Mouse (Mus musculus): ENCODE measurements around the gene Hmgxb4. TPM values are rescaled to one million over a fixed set of nuclear protein-coding genes. Genes with fewer than 3 reads are reported as not detected.

Gene Hmgxb4
- total and polyA plus RNA-seq, 3 experiments = 21.8 to 32.6 TPM; not detected in 1

DNA sequence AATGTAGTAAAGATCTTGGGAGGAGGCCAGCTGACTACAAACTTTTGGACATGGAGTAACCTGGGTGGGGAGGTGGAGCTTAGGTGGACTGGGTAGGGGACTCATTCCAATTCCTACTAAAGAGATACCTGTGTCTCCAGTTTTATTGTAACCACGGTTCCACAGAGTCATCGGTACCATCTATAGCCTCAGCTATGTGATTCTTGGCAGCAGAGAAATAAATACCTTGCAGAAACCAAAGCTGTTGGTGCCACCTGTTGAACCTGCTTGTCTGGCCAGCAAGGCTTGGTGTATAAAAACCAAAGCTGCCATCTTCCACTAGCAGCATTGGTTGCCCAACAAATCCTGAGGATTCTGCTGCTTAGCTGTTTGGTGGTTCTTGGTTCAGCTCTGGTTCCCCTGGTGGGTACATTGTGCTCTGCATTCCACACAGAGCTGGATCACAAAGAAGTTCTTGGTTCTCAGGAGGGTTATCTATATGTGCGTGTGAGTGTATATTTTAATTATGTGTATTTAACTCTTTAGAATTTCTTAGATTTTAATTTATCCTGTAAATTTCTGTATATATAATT, 37.4 kb downstream of the Hmgxb4 start:
- peaks cover 11 to 19% of the 10 kb centered on the region in 2 experiments for H3K36me3 ChIP-seq (ENCODE audit: control insufficient read depth in 1 of 2, insufficient read depth in 2 of 2, low read length in 2 of 2)
- no peak for TF ChIP-seq POLR2AphosphoS5 (IDR thresholded peaks at IDR 0.05; ENCODE audit: borderline replicate concordance, low read depth, low read length)

DNA sequence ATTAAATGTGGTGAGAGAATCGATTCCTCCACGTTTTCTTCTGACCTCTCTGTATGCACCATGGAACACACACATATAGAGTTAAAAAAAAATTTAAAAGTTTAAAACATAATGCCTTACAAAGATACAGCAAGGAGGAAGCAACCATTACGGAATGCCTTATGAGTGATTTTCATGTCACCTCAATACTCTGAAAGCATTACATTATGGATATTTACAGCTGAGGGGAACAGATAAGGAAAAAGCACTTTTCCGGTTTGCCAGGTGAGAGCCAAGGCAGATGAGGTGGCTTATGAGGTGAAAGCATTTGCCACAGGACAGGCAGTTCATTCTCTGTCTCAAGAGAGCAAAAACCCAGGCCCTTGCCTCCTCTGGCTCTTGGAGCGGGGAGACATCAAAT, 39.8 kb downstream of the Hmgxb4 start:
- Histone ChIP-seq H3K4me1 (ENCODE audit: control insufficient read depth in 1 of 2, insufficient read depth in 2 of 2, low read length in 2 of 2) (peaks cover 3 to 14% of the 10 kb centered on the region in 2 experiments; a peak in 3 of 4 replicates), H3K27me3 (ENCODE audit: control insufficient read depth in 1 of 2, insufficient read depth in 2 of 2, low read length in 2 of 2) (no peaks in the 10 kb centered on the region), H3K9me3 (replicated peaks; ENCODE audit: insufficient read depth, low read length) (no peaks in the 10 kb centered on the region), H3K79me2 (ENCODE audit: control insufficient read depth, insufficient read depth, low read length, poor library complexity) (peaks cover 3% of the 10 kb centered on the region; the same call in 1 of the 2 replicates), H3K9ac (ENCODE audit: control insufficient read depth, low read depth, low read length, poor library complexity, severe bottlenecking) (peak overlapping the region; percentile 70), H3K36me3 (ENCODE audit: control insufficient read depth in 1 of 2, insufficient read depth in 2 of 2, low read length in 2 of 2) (peaks cover 3 to 18% of the 10 kb centered on the region in 2 experiments), H3K27ac (ENCODE audit: control insufficient read depth, low read depth, low read length) (peak overlapping the region; percentile 71), H3K4me3 (ENCODE audit: control insufficient read depth in 1 of 2, insufficient read depth in 1 of 2, low read depth in 2 of 2, low read length in 2 of 2) (peak overlapping the region; percentile 39 to 65)
- no peak for DNase-seq (ENCODE audit: low read depth, low spot score)
- no peak for TF ChIP-seq CTCF (IDR thresholded peaks at IDR 0.05 in 2 of 3, conservative IDR thresholded peaks at IDR 0.05 in 1 of 3; ENCODE audit: control insufficient read depth in 1 of 3, insufficient read depth in 1 of 3, low read depth in 2 of 3, low read length in 3 of 3, poor library complexity in 1 of 3, severe bottlenecking in 1 of 3)
- peak; percentile 35 for TF ChIP-seq TAL1 (IDR thresholded peaks at IDR 0.05; ENCODE audit: low read length)
- TF ChIP-seq BHLHE40 (IDR thresholded peaks at IDR 0.05; ENCODE audit: borderline replicate concordance, low read depth, low read length) = peak; percentile 6; the same call in 1 of the 2 replicates
- peak; percentile 86 for TF ChIP-seq ETS1 (IDR thresholded peaks at IDR 0.05; ENCODE audit: low read depth, low read length)
- no peak for TF ChIP-seq ZKSCAN1 (IDR thresholded peaks at IDR 0.05; ENCODE audit: low read depth, low read length)
- peak; percentile 58 for TF ChIP-seq GATA1 (IDR thresholded peaks at IDR 0.05; ENCODE audit: low read depth, low read length)
- peak; percentile 32; the same call in 1 of the 2 replicates for TF ChIP-seq TCF12 (IDR thresholded peaks at IDR 0.05; ENCODE audit: low read depth, low read length)
- no peak for TF ChIP-seq POLR2AphosphoS5 (IDR thresholded peaks at IDR 0.05; ENCODE audit: borderline replicate concordance, low read depth, low read length)
- TF ChIP-seq EP300 (IDR thresholded peaks at IDR 0.05; ENCODE audit: low read depth in 1 of 2, low read length in 2 of 2) = peak in 1 of 2 experiments; percentile 55; a peak in 3 of 4 replicates
- TF ChIP-seq ZMIZ1 (IDR thresholded peaks at IDR 0.05; ENCODE audit: low read depth, low read length) = no peak

More for the DNA sequence above, 37.4 kb downstream of the Hmgxb4 start:
- H3K4me3 ChIP-seq (ENCODE audit: control insufficient read depth in 1 of 2, insufficient read depth in 1 of 2, low read depth in 2 of 2, low read length in 2 of 2) = no peak overlapping the region
- H3K27ac ChIP-seq (ENCODE audit: control insufficient read depth, low read depth, low read length) = no peak overlapping the region
- no peak overlapping the region for H3K9ac ChIP-seq (ENCODE audit: control insufficient read depth, low read depth, low read length, poor library complexity, severe bottlenecking)
- no peaks in the 10 kb centered on the region for H3K9me3 ChIP-seq (replicated peaks; ENCODE audit: insufficient read depth, low read length)
- H3K27me3 ChIP-seq (ENCODE audit: control insufficient read depth in 1 of 2, insufficient read depth in 2 of 2, low read length in 2 of 2) = no peaks in the 10 kb centered on the region
- DNase-seq (ENCODE audit: low read depth, low spot score) = peak; percentile 21
- H3K79me2 ChIP-seq (ENCODE audit: control insufficient read depth, insufficient read depth, low read length, poor library complexity) = peaks cover 3% of the 10 kb centered on the region; the same call in 1 of the 2 replicates
- peaks cover 3 to 14% of the 10 kb centered on the region in 2 experiments; a peak in 3 of 4 replicates for H3K4me1 ChIP-seq (ENCODE audit: control insufficient read depth in 1 of 2, insufficient read depth in 2 of 2, low read length in 2 of 2)

GRCm38 (mm10) chr8:75033511-75034243, 40.5 kb downstream of the Hmgxb4 start, which contains the start of gene Tom1:
Tom1 (plus strand) TSS chr8:75033705.
- Histone ChIP-seq H3K79me2 (ENCODE audit: control insufficient read depth, insufficient read depth, low read length, poor library complexity) (peaks cover 3% of the 10 kb centered on the region; the same call in 1 of the 2 replicates), H3K4me1 (ENCODE audit: control insufficient read depth in 1 of 2, insufficient read depth in 2 of 2, low read length in 2 of 2) (peaks cover 3 to 9% of the 10 kb centered on the region in 2 experiments; a peak in 3 of 4 replicates), H3K4me3 (ENCODE audit: control insufficient read depth in 1 of 2, insufficient read depth in 1 of 2, low read depth in 2 of 2, low read length in 2 of 2) (peak within 1 kb of the TSS; percentile 64 to 74), H3K9me3 (replicated peaks; ENCODE audit: insufficient read depth, low read length) (no peaks in the 10 kb centered on the region), H3K27ac (ENCODE audit: control insufficient read depth, low read depth, low read length) (peak within 1 kb of the TSS; percentile 71), H3K9ac (ENCODE audit: control insufficient read depth, low read depth, low read length, poor library complexity, severe bottlenecking) (peak within 1 kb of the TSS; percentile 76), H3K36me3 (ENCODE audit: control insufficient read depth in 1 of 2, insufficient read depth in 2 of 2, low read length in 2 of 2) (peaks cover 2 to 16% of the 10 kb centered on the region in 2 experiments), H3K27me3 (ENCODE audit: control insufficient read depth in 1 of 2, insufficient read depth in 2 of 2, low read length in 2 of 2) (no peaks in the 10 kb centered on the region)
- peak; percentile 98 for DNase-seq (ENCODE audit: low read depth, low spot score)
- TF ChIP-seq MEF2A (IDR thresholded peaks at IDR 0.05; ENCODE audit: extremely low read depth, insufficient replicate concordance, low read depth, low read length, poor library complexity, severe bottlenecking) (no peak), SMC3 (IDR thresholded peaks at IDR 0.05; ENCODE audit: low read depth, low read length) (no peak), NELFE (IDR thresholded peaks at IDR 0.05; ENCODE audit: low read depth, low read length) (peak; percentile 62), TBP (IDR thresholded peaks at IDR 0.05; ENCODE audit: low read depth, low read length) (peak; percentile 52; the same call in 1 of the 2 replicates), E2F4 (IDR thresholded peaks at IDR 0.05; ENCODE audit: borderline replicate concordance, low read depth, low read length) (no peak), MXI1 (IDR thresholded peaks at IDR 0.05; ENCODE audit: low read depth, low read length) (peak; percentile 88), POLR2AphosphoS2 (IDR thresholded peaks at IDR 0.05; ENCODE audit: low read length) (peak; percentile 75), NRF1 (IDR thresholded peaks at IDR 0.05; ENCODE audit: insufficient read depth, low read depth, low read length, poor library complexity, severe bottlenecking) (peak; percentile 42; the same call in 1 of the 2 replicates), MAZ (IDR thresholded peaks at IDR 0.05; ENCODE audit: low read depth, low read length) (peak; percentile 64; the same call in 1 of the 2 replicates), RCOR1 (IDR thresholded peaks at IDR 0.05; ENCODE audit: low read depth, low read length) (no peak), TCF12 (IDR thresholded peaks at IDR 0.05; ENCODE audit: low read depth, low read length) (peak; percentile 35; the same call in 1 of the 2 replicates), MYC (IDR thresholded peaks at IDR 0.05; ENCODE audit: low read depth, low read length) (no peak; the same call in 1 of the 2 replicates), HCFC1 (IDR thresholded peaks at IDR 0.05; ENCODE audit: low read depth, low read length) (peak; percentile 73; the same call in 1 of the 2 replicates)
